ENCODE assay signal across 23 mouse cellular contexts in the genomic region with DNA sequence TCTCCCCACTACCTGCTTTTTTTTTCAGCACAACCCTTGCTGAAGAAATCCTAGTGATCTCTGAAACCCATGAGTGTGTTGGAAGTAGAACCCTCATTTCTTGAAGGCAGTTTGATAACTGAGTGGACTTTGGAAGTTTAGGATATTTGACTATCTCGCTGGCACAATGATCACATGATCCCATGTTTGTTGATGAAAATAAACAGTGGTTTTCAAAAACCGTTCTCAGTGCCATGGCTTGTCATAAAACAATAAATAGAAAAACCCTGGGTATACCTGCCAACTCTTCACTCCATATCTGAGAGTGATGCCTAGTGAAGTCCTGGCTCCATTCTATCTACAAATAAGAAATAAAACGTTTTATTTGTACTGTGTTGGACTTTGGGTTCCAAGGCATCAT.
"Had no signal": no experiment of that assay in that cellular context is flagged by ENCODE, and none has a peak within 500 bp of the region (broad histone marks: within the 10 kb centered on the region; RNA-seq: fewer than 3 reads in every experiment).

No protein-coding gene starts in this region.

- ATAC-seq: hindbrain, postnatal 0 days; liver, embryonic 12.5 days had no signal

- H3K27ac ChIP-seq: gastrocnemius, adult 2 months; heart, embryonic 10.5 days; hindbrain, embryonic 10.5 days; hindbrain, embryonic 12.5 days; hindbrain, embryonic 15.5 days; hindbrain, postnatal 0 days; layer of hippocampus, adult 2 months; left cerebral cortex, adult 2 months; limb, embryonic 10.5 days; limb, embryonic 12.5 days; liver, embryonic 12.5 days; liver, embryonic 14.5 days had no signal

- DNase-seq: gastrocnemius, adult 2 months; gastrocnemius, postnatal 10 days; gastrocnemius, postnatal 25 days; heart, adult 18-20 months; heart, postnatal 10 days; heart, postnatal 4 days; kidney, adult 11 months; kidney, adult 2 months; kidney, postnatal 10 days; kidney, postnatal 25 days; kidney, postnatal 4 days had no signal

- H3K4me3 ChIP-seq: gastrocnemius, adult 2 months; heart, embryonic 10.5 days; heart, embryonic 12.5 days; hindbrain, embryonic 10.5 days; hindbrain, embryonic 12.5 days; hindbrain, embryonic 15.5 days; layer of hippocampus, adult 2 months; left cerebral cortex, adult 2 months; limb, embryonic 10.5 days; limb, embryonic 12.5 days; liver, embryonic 12.5 days had no signal

- H3K9me3 ChIP-seq: heart, embryonic 10.5 days; heart, embryonic 12.5 days; hindbrain, embryonic 10.5 days; hindbrain, embryonic 12.5 days; hindbrain, embryonic 15.5 days; limb, embryonic 10.5 days; limb, embryonic 12.5 days; liver, embryonic 12.5 days had no signal

- H3K36me3 ChIP-seq: heart, embryonic 10.5 days; heart, embryonic 12.5 days; hindbrain, embryonic 10.5 days; hindbrain, embryonic 12.5 days; hindbrain, embryonic 15.5 days; limb, embryonic 10.5 days; limb, embryonic 12.5 days; liver, embryonic 12.5 days had no signal

- H3K27me3 ChIP-seq: heart, embryonic 12.5 days; hindbrain, embryonic 12.5 days; hindbrain, embryonic 15.5 days; limb, embryonic 12.5 days; liver, embryonic 12.5 days had no signal

- H3K9ac ChIP-seq: heart, embryonic 12.5 days; hindbrain, embryonic 12.5 days; hindbrain, embryonic 15.5 days; limb, embryonic 12.5 days; liver, embryonic 12.5 days; liver, embryonic 14.5 days had no signal

- H3K4me1 ChIP-seq: heart, embryonic 10.5 days; hindbrain, embryonic 10.5 days; hindbrain, embryonic 15.5 days; limb, embryonic 10.5 days; limb, embryonic 12.5 days had no signal

- H3K4me2 ChIP-seq: heart, embryonic 12.5 days; hindbrain, embryonic 12.5 days; hindbrain, embryonic 15.5 days; limb, embryonic 12.5 days; liver, embryonic 12.5 days had no signal
